Mouse (Mus musculus) adrenal gland, adult 2 months (tissue): ENCODE data around the gene Atpaf2. TPM values are rescaled to one million over a fixed set of nuclear protein-coding genes. Genes with fewer than 3 reads are reported as not detected.
A peak's percentile ranks its signal among the peaks of the same experiment; 100 is the strongest.
"Not testable (repeated sequence)": the region's sequence is repeated elsewhere in the genome, so short reads cannot be mapped to it uniquely, and the experiment has no call there.

Experiments
- DNase-seq: peaks from one replicate; pipeline ENCODE4 v3.0.0; 2021
- long read RNA-seq: library from polyadenylated mRNA; stranded (forward); transcript quantifications from one replicate; pipeline ENCODE4 v2.0.0, GENCODE M21; 2021
- polyA plus RNA-seq: library from polyadenylated mRNA; depleted of rRNA; stranded (reverse); fragments of >200 nt; gene quantifications from 2 replicates; pipeline ENCODE4 v1.2.3, GENCODE M21; 2012; rRNA removed
- total RNA-seq, 2 experiments: library from RNA; stranded (reverse); gene quantifications; 2 replicates each; pipeline ENCODE4 v1.2.3; 2021

Atpaf2 gene
- total RNA-seq (10 to 100 TPM; 81.2 to 90.9 TPM), polyA plus RNA-seq (48.7 and 51.3 TPM in 2 replicates)
- long read RNA-seq, transcript Atpaf2-201 (8 exons, 1,813 nt), result major isoform, 100 of 113 reads
- long read RNA-seq, partial matches to known transcripts, result 1 of 113 reads
- long read RNA-seq, other reads (novel, unspliced or antisense), result 10 of 113 reads

DNA sequence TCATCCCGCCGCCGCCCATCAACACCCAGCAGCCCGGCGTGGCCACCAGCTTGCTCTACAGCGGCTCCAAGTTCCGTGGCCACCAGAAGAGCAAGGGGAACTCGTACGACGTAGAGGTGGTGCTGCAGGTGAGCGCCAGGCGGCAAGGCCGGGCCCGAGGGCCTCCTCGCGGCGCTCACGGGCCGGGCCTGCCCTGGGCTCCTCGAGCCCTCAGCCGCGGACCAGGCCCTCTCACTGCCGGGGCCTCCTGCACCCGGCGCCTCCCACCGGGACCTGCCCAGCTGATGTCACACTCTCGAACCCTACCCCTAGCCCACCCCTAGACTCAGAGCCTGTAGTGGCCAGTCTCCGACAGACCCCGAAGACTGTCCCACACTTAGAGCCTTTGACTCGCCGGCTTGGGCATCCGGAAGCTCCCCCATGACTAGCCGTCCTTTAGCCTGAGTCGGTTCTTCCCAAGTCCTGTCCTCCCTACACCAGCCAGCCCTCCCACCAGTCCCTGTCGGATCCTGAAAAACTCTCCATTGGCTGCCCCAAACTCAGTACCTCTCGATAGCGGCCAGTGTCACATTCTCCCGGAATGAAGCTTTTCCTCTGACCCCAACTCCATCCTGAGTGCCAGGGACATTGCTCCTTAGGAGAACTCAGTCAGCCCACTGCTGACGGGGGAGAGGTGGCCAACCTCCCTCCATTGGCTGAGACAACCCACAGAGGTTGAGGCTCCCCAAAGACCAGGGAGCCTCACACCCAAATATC, at the start of gene Atpaf2:
Gene Atpaf2, minus strand, starts transcription at position 741 of the 756 bp plus-strand sequence.
- DNase-seq, result peak; percentile 67

DNA sequence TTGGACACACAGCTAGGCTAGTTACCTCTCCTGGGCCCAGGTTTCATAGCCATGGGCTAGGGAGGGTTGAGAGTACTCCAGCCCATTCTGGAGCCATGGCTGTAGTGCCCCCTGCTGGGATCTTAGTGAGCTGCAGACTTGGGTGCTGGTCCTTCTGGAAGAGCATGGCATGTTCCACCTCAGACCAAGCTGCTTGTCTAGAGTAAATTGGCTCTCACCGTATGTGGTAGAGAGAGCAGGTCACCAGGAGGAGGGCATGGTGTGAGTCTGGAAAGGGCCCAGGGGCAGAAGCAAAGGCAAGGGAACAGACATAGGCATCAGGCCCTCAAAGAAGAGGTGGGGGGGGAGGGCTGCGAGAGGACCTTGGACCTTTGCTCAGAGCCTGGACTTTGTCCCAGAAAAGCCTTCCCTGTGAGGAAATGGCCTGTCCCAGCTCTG, 47.7 kb upstream of the Atpaf2 start:
- DNase-seq, result peak; percentile 47

GRCm38 (mm10) chr11:60457973-60458372, 39.7 kb upstream of the Atpaf2 start:
- DNase-seq, result no peak

- DNase-seq, result no peak
Observed at GRCm38 (mm10) chr11:60454745-60455087, 36.5 kb upstream of the Atpaf2 start.

DNA sequence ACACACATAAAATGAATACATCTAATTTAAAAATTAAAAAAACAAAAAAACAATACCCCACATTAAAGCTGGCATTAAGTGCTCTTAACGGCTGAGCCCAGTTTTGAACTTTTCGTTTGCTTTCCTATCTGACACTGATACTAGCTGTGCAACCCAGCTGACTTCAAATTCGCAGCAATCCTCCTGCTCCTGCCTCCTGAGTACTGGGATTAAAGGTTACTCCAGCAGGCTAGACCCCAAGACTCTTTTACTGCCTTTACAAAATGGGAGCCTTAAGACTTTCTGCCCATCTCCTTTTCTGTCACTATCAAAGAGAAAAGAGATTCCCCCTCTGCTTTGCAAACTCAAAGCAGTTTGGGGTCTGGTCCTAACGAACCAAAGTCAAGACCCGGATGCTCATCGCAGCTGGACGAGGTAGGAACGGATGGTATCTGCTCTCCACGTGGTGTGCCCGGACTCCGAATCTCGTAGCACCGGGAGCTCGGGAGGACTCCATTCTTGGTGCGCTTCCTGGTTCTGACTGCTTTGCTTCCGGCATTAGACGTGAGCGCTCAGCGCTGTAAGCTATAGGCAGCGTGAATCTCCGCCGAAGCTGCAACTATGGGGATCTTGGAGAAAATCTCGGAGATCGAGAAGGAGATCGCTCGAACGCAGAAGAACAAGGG, 36.0 kb upstream of the Atpaf2 start, which contains the start of gene Drg2:
Gene Drg2, plus strand, starts transcription at position 512 of the 665 bp plus-strand sequence.
- peak; percentile 90 for DNase-seq

DNA sequence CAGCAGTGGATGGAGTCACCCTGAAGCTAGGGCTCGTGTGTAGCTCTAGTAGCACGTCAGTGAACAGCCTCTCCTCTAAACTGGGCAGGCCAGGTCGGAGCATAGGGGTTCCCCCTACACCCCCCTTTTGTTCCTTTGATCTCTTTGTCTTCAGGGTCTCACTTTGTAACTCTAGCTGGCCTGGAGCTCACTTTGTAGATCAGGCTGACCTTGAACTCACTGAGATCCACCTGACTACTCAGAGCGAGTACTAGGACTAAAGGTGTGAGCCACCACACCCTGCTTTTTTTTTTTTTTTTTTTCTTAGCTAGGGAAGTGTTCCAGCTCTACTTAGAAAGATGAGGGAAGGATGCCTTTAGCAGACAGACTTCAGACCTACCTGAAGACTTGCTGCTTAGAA, 25.8 kb upstream of the Atpaf2 start:
- no peak for DNase-seq

- DNase-seq, result no peak
Observed at GRCm38 (mm10) chr11:60442896-60443295, 24.6 kb upstream of the Atpaf2 start.

GRCm38 (mm10) chr11:60440176-60440575, 21.9 kb upstream of the Atpaf2 start:
- DNase-seq, result no peak

GRCm38 (mm10) chr11:60439621-60440020, 21.4 kb upstream of the Atpaf2 start:
- DNase-seq, result not testable (repeated sequence)

GRCm38 (mm10) chr11:60436618-60437017, 18.4 kb upstream of the Atpaf2 start:
- peak; percentile 60 for DNase-seq

- DNase-seq, result no peak
Observed at GRCm38 (mm10) chr11:60435133-60435532, 16.9 kb upstream of the Atpaf2 start.

DNA sequence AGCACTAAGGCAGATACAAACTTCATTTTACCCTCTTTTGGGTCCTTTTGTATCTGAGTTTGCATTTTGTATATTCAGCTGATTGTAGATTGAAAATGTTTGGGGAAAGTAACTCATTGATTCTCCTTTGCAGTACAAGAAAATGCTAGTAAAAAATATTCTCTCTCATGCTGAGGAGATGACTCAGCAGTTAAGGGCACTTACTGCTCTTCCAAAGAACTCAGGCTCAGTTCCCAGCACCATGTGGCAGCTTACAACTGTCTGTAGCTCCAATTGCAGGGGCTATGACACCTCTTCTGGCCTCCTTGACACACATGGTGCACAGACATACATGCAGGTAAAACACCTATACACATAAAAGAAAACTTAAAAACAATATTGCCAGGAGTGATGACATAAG, 15.2 kb upstream of the Atpaf2 start:
- no peak for DNase-seq

DNA sequence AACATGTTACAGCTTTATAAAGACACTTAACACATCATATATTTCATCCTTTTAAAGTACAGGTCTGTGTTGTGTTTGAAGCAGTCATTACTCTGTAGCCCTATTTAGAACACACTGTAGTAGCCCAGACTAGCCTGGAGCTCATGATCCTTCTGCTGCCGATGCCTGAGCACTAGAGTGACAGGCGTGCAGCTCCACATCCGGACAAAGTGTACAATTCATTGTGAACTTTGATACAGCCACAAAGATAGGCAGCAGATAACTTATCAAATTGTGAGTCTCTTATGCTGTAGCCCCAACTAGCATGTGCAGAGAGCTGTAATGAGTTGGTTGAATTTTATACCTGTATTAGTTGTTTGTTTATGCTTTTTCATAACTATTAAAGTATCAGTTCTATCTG, 9.4 kb upstream of the Atpaf2 start:
- DNase-seq, result no peak

DNA sequence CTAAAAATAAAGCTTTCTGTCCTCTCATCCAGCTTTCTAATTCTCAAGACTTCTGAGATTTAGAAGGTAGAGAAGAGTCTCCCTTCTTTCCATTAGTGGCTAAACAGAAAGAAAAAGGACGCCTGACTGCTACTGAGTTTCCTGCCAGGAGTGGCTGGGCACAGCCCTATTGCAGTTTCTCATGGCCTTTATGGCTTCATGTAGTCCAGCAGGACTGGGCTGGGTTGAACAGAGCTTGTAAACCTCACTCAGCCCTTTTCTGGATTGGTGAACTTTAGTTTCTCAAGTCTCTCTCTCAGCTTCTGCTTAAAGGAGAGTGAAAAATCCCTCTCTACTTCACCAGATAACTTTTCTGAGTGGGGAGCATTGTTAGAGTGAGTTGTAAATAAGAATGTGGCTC, 8.2 kb upstream of the Atpaf2 start:
- DNase-seq, result no peak

GRCm38 (mm10) chr11:60423006-60423405, 4.7 kb upstream of the Atpaf2 start:
- no peak for DNase-seq

- no peak for DNase-seq
Observed at GRCm38 (mm10) chr11:60422046-60422668, 3.9 kb upstream of the Atpaf2 start.

GRCm38 (mm10) chr11:60418473-60418803, 181 bp upstream of the Atpaf2 start:
- DNase-seq, result no peak

DNA sequence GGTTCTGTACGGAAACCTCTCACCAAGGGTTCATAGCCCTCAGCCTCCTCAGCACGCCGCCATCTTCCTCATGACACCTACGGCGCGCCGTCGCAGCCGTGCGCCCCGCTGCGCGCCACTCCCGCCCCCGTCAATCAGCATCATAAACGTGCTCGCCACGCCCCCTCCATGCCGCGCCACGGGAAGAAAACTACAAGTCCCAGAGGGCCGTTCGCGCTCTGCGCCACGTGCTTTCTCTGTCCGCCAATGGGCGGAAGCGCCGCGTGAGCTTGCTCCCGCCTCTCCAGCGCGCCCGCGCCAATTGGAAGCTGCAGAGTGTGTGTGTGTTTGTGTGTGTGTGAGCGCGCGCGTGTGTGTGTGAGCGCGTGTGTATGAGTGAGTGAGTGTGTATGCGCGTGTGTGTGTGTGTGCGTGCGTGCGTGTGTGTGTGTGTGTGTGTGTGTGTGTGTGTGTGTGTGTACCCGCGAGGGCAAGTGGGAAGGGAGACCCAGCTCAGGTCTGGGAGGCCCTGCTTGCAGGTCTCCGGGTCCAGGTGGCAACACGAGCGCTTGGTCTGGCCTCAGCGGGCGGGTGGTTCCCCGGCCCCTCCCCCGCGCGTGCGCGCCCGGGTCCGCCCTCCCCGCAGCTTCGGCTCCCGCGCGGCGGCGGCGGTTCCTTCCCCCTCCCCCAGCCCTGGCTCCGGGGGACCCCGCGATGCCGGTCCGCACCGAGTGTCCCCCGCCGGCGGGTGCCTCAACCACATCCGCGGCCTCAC, 1.1 kb downstream of the Atpaf2 start, which contains the start of gene Gid4:
Gene Gid4, plus strand, starts transcription at position 183 of the 754 bp plus-strand sequence.
- DNase-seq, result peak; percentile 99

- no peak for DNase-seq
Observed at GRCm38 (mm10) chr11:60416590-60416962, 1.7 kb downstream of the Atpaf2 start.

DNA sequence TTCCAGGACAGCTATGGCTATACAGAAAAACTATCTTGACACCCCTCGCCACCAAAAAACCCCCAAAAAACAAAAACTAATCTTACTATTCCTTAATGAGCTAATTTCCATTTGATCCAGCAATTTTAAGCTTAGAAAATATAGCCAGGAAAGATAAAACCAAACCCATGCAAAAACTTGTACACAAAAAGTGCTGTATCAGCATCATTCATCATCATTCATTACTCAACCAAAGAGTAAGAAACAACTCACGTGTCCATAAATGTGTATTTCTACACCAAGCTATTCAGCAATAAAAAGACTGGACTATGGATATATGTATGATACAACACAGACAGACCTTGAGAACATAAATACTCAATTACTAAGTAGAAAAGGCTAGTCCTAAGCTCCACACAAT, 5.3 kb downstream of the Atpaf2 start:
- no peak for DNase-seq

DNA sequence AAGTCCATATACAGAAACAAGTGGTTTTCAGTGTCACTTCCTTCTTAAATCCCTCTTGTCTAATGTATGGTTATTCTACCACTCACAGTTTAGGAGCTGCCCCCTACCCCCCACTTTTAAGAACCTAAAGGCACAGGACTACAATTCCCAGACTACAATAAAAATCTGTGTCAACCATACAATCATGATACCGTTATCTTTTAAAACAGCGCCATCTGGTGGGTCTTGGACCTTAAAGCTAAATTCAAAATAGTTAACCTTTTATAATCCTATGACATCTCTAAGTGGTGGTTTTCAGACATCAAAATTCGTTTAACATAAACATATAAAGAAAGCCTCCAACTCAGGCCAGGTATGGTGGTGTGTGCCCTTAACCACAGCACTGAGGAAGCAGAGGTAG, 6.1 kb downstream of the Atpaf2 start:
- DNase-seq, result peak; percentile 52

DNA sequence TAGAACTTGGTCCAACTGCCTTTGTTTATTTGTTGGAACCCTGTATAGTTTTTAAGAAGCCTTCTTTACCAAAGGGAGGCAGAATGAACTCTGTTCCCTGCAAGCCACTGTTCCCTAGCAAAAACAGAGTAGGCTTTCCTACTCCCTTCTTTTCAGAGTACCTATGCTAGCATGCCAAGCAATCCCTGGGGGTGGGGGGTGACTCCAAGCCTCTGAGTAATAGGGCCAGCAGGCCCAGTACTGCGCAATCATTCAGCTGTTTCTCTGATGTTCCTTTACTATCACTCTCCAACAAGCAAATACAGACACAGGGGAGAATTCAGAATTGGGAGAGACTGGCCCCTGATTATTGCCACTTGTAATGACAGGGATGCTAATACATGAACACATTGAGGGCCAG, 11.7 kb downstream of the Atpaf2 start:
- DNase-seq, result no peak
